Mouse (Mus musculus) heart, embryonic 11.5 days (tissue): ENCODE results near the gene Txnrd2. TPM values are rescaled to one million over a fixed set of nuclear protein-coding genes. Genes with fewer than 3 reads are reported as not detected.
A peak's percentile ranks its signal among the peaks of the same experiment; 100 is the strongest.

ENCODE experiments used
- ATAC-seq: fragments of 200-750 bp; cut with Nextera tagmentation; replicated peaks from 2 replicates; pipeline ENCODE4 v1.8.0; 2017; ENCODE audit warnings: moderate library complexity; ENCODE audit not compliant: insufficient number of reproducible peaks, low FRiP score, low TSS enrichment
- H3K27ac ChIP-seq: fragments of 300-500 bp; sonication (generic); 2 replicates; pipeline ENCODE4 v1.5.1; 2014; ENCODE audit warnings: mild to moderate bottlenecking, low read depth, low read length
- H3K27me3 ChIP-seq: fragments of 300-500 bp; sonication (generic); 2 replicates; pipeline ENCODE4 v1.6.1; 2014; ENCODE audit warnings: mild to moderate bottlenecking, low read length, mixed read lengths; ENCODE audit not compliant: control insufficient read depth, insufficient read depth
- H3K36me3 ChIP-seq: fragments of 300-500 bp; sonication (generic); 2 replicates; pipeline ENCODE4 v1.6.1; 2014; ENCODE audit warnings: mild to moderate bottlenecking, low read length, moderate library complexity, mixed read lengths; ENCODE audit not compliant: control insufficient read depth, insufficient read depth
- H3K4me1 ChIP-seq: fragments of 300-500 bp; sonication (generic); 2 replicates; pipeline ENCODE4 v1.6.1; 2014; ENCODE audit warnings: low read length; ENCODE audit not compliant: control insufficient read depth, insufficient read depth
- H3K4me2 ChIP-seq: fragments of 300-500 bp; sonication (generic); 2 replicates; pipeline ENCODE4 v1.6.1; 2014; ENCODE audit warnings: mild to moderate bottlenecking, moderate library complexity
- H3K4me3 ChIP-seq: fragments of 300-500 bp; sonication (generic); 2 replicates; pipeline ENCODE4 v1.5.1; 2014; ENCODE audit warnings: low read depth, low read length
- H3K9ac ChIP-seq: fragments of 300-500 bp; sonication (generic); 2 replicates; pipeline ENCODE4 v1.6.1; 2014; ENCODE audit warnings: mild to moderate bottlenecking, low read depth, low read length, moderate library complexity
- H3K9me3 ChIP-seq: fragments of 300-500 bp; sonication (generic); replicated peaks from 2 replicates; pipeline ENCODE4 v1.6.1; 2016; ENCODE audit warnings: low read length; ENCODE audit not compliant: control insufficient read depth
- WGBS: fragments of 180-500 bp; shearing (Covaris S2); extraction: QIAGEN DNeasy Blood & Tissue Kit; methylation state at CpG from one replicate; pipeline ENCODE4 v1.1.7; 2014; ENCODE audit not compliant: insufficient replicate concordance; 5-methylcytosine and 5-hydroxymethylcytosine counted together
- polyA plus RNA-seq: library from polyadenylated mRNA; unstranded; fragments of >200 nt; fragmentation: Nextera tagmentation; extraction: Ambion mirVana; gene quantifications from 2 replicates; pipeline ENCODE4 v1.2.1, GENCODE M21; 2014

Gene Txnrd2
- polyA plus RNA-seq, 1 experiment from 2014 or later: 32.8 TPM

DNA sequence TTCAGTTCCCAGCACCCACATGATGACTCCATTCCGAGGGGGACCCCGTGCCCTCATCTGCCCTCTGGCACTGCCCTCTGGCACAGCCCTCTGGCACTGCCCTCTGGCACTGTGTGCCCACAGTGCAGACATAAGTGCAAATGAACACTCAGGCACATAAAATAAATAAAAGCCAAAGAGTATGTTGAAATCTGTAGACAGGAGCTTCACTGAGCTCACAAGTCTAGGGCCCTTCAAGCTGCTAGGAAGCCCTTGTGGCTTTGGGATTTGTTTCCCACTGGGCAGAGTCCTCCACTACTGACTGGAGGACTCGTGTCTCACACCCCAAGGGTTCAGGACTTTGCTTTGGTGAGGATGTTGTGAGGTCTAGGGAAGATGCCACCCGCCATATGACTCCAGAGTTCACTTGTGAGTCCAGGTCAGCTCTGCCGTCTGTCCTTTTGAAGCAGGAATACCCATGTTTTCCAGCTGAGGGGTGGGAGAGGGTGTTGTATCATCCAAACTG lies 1.9 kb downstream of the Txnrd2 start:
- ATAC-seq: no peak
- 82% methylated on average over 5 of the region's 5 CpGs for WGBS

DNA sequence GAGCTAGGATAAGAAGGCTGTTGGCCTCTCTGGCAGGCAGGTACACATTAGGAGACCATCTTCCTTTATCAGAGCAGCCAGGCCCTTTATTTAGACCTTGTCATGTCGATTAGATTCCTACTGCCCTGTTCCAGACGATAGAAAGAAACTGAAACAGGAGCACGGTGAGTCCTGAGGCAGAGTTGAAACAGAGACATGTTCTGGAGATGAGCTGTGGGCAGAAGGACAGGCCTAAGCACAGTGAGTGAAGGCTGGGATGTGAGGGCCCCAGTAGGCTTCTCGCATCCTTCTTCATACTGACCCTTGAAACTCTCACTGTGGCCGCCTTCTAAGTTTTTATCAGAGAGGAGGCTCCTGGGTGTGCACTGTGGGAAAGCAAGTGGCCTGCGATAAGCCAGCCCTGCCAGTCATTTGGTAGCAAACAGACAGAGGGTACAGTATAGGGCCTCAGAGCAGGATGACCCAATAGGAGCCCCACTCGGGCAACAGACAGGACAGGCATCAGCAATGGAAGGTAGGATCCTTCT lies 2.4 kb downstream of the Txnrd2 start:
- 62% methylated on average over 7 of the region's 7 CpGs for WGBS
- Histone ChIP-seq H3K27ac (peak overlapping the region; percentile 78), H3K36me3 (no peaks in the 10 kb centered on the region), H3K9me3 (no peaks in the 10 kb centered on the region), H3K4me2 (peak overlapping the region; percentile 74), H3K27me3 (no peaks in the 10 kb centered on the region), H3K4me1 (peaks cover 25% of the 10 kb centered on the region), H3K4me3 (peak overlapping the region; percentile 25), H3K9ac (peak overlapping the region; percentile 46; the same call in 1 of the 2 replicates)
- peak; percentile 87 for ATAC-seq

More for the DNA sequence above, 1.9 kb downstream of the Txnrd2 start:
- H3K4me1 ChIP-seq: peaks cover 25% of the 10 kb centered on the region
- H3K27me3 ChIP-seq: no peaks in the 10 kb centered on the region
- H3K4me2 ChIP-seq: peak overlapping the region; percentile 74
- no peaks in the 10 kb centered on the region for H3K36me3 ChIP-seq
- H3K9ac ChIP-seq: peak overlapping the region; percentile 46; the same call in 1 of the 2 replicates
- peak overlapping the region; percentile 78 for H3K27ac ChIP-seq
- no peaks in the 10 kb centered on the region for H3K9me3 ChIP-seq
- no peak overlapping the region for H3K4me3 ChIP-seq

DNA sequence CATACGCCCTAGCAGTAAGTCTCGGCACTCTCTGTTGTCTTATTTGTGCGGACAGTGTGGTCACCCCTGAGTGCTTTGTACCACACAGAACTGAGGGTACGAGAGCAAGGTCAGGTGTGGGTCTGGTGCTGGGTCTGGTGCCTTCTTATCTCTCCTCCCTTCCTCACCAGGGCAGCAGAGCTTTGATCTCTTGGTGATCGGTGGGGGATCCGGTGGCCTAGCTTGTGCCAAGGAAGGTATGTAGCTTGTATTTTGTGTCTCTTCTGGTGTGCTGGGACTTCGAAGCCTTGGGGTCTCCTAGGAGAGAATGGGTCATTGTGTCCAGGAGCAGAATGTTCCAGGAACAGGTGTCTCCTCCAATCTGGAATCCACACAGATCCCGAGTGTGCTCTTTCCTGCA lies 3.5 kb downstream of the Txnrd2 start:
- H3K27me3 ChIP-seq: no peaks in the 10 kb centered on the region
- H3K27ac ChIP-seq: 0 out of 2 replicates have a peak overlapping the region, but pooled peaks have one; percentile 78
- ATAC-seq: no peak
- peaks cover 16% of the 10 kb centered on the region for H3K4me1 ChIP-seq
- WGBS: 78% methylated on average over 8 of the region's 8 CpGs
- H3K36me3 ChIP-seq: no peaks in the 10 kb centered on the region; the same call in 1 of the 2 replicates
- peak overlapping the region; percentile 25 for H3K4me3 ChIP-seq
- H3K4me2 ChIP-seq: peak overlapping the region; percentile 49
- no peaks in the 10 kb centered on the region for H3K9me3 ChIP-seq
- 0 out of 2 replicates have a peak overlapping the region, but pooled peaks have one; percentile 52 for H3K9ac ChIP-seq

DNA sequence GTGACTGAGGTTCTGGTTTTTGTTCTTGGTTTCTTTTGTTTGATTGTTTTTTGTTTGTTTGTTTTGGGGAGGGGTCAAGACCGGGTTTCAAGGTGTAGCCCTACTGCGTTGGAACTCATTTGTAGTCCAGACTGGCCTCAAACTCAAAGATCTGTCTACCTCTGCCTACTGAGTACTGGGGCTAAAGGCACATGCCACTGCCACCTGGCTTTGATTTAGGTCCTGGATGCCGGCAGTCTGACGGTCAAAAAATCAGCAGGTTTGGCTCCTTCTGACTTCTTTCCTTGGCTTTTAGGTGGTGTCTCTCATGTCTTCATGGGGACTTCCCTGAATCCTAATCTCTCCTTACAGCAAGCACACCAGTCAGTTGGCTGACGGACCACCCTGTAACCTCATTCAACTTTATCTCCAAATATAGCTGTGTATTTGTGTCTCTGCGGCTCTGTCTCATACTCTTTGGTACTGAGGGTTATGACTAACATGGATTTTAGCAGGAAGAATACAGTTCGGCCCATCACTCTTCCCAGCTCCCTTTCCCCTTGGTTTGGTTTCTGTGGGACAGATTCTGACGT lies 4.5 kb downstream of the Txnrd2 start:
- Histone ChIP-seq H3K4me3 (0 out of 2 replicates have a peak overlapping the region, but pooled peaks have one; percentile 5), H3K4me2 (peak overlapping the region; percentile 49), H3K27ac (no peak overlapping the region), H3K9me3 (no peaks in the 10 kb centered on the region), H3K27me3 (no peaks in the 10 kb centered on the region), H3K4me1 (peaks cover 11% of the 10 kb centered on the region), H3K9ac (0 out of 2 replicates have a peak overlapping the region, but pooled peaks have one; percentile 16), H3K36me3 (peaks cover 2% of the 10 kb centered on the region; the same call in 1 of the 2 replicates)
- ATAC-seq: no peak
- 79% methylated on average over 8 of the region's 8 CpGs for WGBS

DNA sequence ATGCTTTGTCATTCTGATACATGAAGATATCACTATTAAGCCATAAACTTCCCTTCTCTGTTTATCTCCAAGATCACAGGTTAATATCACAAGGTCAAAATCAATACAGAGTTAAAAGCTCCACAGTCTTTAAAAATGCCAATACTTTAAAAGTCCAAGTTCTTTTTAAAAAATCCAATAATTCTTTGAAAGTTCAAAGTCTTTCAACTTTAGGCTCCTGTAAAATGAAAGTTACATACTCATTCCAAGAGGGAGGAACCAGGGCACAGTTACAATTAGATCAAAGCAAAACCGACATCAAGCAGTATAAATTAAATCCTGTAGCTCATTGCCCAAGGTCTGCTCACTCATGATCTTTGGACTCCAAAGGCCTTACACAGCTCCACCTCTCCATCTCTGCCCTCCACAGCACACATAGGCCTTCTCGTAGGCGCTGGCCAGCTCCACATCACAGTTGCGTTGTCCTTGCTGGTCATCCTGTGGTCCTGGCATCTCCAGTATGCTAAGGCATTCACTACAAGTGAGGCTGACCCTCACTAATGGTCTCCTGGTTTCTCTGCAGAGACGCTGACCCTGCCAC lies 7.2 kb downstream of the Txnrd2 start:
- Histone ChIP-seq H3K9ac (no peak overlapping the region), H3K4me3 (no peak overlapping the region), H3K4me2 (no peak overlapping the region), H3K9me3 (no peaks in the 10 kb centered on the region), H3K4me1 (peaks cover 2% of the 10 kb centered on the region; the same call in 1 of the 2 replicates), H3K27ac (no peak overlapping the region), H3K36me3 (peaks cover 2% of the 10 kb centered on the region; the same call in 1 of the 2 replicates), H3K27me3 (no peaks in the 10 kb centered on the region)
- WGBS: 92% methylated on average over 5 of the region's 5 CpGs
- ATAC-seq: no peak

DNA sequence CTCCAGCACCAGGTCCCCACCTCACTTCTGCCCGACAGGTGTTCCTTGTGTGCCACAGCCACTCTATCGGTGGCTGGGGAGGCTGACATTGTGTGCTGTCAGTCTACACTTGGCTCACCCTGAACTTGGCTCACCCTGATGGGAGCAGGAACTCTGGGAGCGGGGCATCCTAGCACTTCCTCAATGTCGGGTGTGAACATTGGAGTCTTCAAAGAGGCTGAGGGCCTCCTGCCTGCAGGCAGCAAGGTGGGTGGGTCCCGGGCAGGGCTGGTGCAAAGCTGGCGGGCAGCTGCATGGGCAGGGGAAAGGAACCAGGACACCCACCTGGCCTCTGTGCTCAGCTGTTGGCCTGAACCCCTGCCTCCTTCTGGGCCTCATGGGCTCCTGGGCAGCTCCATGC lies 9.9 kb downstream of the Txnrd2 start:
- H3K9ac ChIP-seq: no peak overlapping the region
- no peak overlapping the region for H3K4me2 ChIP-seq
- no peak overlapping the region for H3K27ac ChIP-seq
- H3K9me3 ChIP-seq: no peaks in the 10 kb centered on the region
- 86% methylated on average over 6 of the region's 6 CpGs for WGBS
- peaks cover 2% of the 10 kb centered on the region; the same call in 1 of the 2 replicates for H3K36me3 ChIP-seq
- no peak for ATAC-seq
- H3K4me1 ChIP-seq: no peaks in the 10 kb centered on the region
- H3K27me3 ChIP-seq: no peaks in the 10 kb centered on the region
- no peak overlapping the region for H3K4me3 ChIP-seq

DNA sequence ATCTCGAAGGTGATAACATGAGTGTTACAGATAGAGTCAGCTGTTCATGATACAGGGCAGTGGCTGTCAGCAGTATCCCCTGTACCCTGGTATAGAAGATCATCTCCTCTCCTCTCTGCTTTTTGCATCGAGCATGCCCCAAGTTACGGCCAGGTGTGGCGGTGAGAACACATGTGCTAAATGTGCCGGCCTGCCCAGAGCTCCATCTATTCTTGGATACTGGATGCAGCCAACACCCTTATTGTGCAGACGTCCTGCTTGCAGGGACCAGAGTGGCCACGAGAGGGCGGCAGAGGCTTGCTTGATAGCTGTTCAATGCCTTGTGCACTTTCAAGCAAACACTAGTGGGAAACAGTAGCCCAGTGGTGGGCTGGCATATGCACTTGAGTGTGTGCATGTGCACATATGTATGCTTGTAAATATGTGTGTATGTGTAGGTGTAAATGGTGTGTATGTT lies 17.2 kb downstream of the Txnrd2 start:
- Histone ChIP-seq H3K27ac (no peak overlapping the region), H3K4me3 (no peak overlapping the region), H3K4me1 (peaks cover 2% of the 10 kb centered on the region; the same call in 1 of the 2 replicates), H3K4me2 (no peak overlapping the region), H3K9ac (no peak overlapping the region), H3K27me3 (no peaks in the 10 kb centered on the region), H3K9me3 (no peaks in the 10 kb centered on the region), H3K36me3 (no peaks in the 10 kb centered on the region; the same call in 1 of the 2 replicates)
- ATAC-seq: peak; percentile 62
- 20% methylated on average over 8 of the region's 8 CpGs for WGBS

DNA sequence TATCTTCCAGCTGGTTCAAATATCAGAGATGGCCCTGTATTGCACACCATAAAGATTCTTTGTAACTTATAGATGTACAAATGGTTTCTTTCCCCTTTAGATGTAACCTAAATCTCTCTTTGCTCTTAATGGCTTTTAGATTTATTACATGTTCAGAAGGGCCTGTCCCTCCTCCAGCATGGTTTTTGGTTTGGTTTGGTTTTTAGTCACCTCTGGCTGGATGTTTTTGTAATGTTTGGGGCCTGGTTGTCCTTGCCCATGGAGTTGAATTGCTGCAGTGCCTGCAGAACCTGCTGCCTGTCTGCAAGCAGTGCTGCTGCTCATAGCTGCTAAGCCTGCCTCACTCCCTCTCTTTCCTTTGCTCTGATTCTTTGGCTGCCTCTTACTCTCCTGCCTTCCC lies 21.1 kb downstream of the Txnrd2 start:
- H3K27me3 ChIP-seq: no peaks in the 10 kb centered on the region
- ATAC-seq: no peak
- no peak overlapping the region for H3K4me3 ChIP-seq
- no peaks in the 10 kb centered on the region for H3K36me3 ChIP-seq
- H3K9me3 ChIP-seq: no peaks in the 10 kb centered on the region
- H3K4me1 ChIP-seq: peaks cover 12% of the 10 kb centered on the region
- no peak overlapping the region for H3K9ac ChIP-seq
- H3K27ac ChIP-seq: no peak overlapping the region
- H3K4me2 ChIP-seq: no peak overlapping the region
